Mouse (Mus musculus) MEL (cell line): ENCODE data around the gene S1pr4. TPM values are rescaled to one million over a fixed set of nuclear protein-coding genes. Genes with fewer than 3 reads are reported as not detected.

ENCODE experiments used
- DNase-seq: peaks from one replicate; pipeline ENCODE4 v3.0.0; 2011; ENCODE audit warnings: low read depth, low spot score
- H3K27ac ChIP-seq: 2 replicates; pipeline ENCODE4 v1.5.1; 2012; ENCODE audit warnings: low read depth, mild to moderate bottlenecking, control low read depth, low read length, moderate library complexity; ENCODE audit not compliant: control insufficient read depth
- H3K27me3 ChIP-seq, 2 experiments: fragments of 150-350 bp in 1 of 2; sonication (generic) in 1 of 2; 2 replicates each; pipeline ENCODE4 v1.6.1; 2012; ENCODE audit warnings: low read length in 2 of 2, mild to moderate bottlenecking in 2 of 2, improper control_type of control experiment in 1 of 2, moderate library complexity in 1 of 2; ENCODE audit not compliant: insufficient read depth in 2 of 2, control insufficient read depth in 1 of 2
- H3K36me3 ChIP-seq, 2 experiments: 2 replicates each; pipeline ENCODE4 v1.6.1; 2012 to 2014; ENCODE audit warnings: low read length in 2 of 2, improper control_type of control experiment in 1 of 2, inconsistent platforms in 1 of 2, mild to moderate bottlenecking in 1 of 2; ENCODE audit not compliant: insufficient read depth in 2 of 2, control insufficient read depth in 1 of 2
- H3K4me1 ChIP-seq, 2 experiments: fragments of 150-350 bp in 1 of 2; sonication (generic) in 1 of 2; 2 replicates each; pipeline ENCODE4 v1.6.1; 2012; ENCODE audit warnings: low read length in 2 of 2, improper control_type of control experiment in 1 of 2, mild to moderate bottlenecking in 1 of 2; ENCODE audit not compliant: insufficient read depth in 2 of 2, control insufficient read depth in 1 of 2
- H3K4me3 ChIP-seq, 2 experiments: fragments of 150-350 bp in 1 of 2; sonication (generic) in 1 of 2; 2 replicates each; pipeline ENCODE4 v1.5.1; 2012; ENCODE audit warnings: low read depth in 2 of 2, low read length in 2 of 2, mild to moderate bottlenecking in 2 of 2, moderate library complexity in 2 of 2, control low read depth in 1 of 2, improper control_type of control experiment in 1 of 2; ENCODE audit not compliant: control insufficient read depth in 1 of 2, insufficient read depth in 1 of 2
- H3K79me2 ChIP-seq: 2 replicates; pipeline ENCODE4 v1.6.1; 2012; ENCODE audit warnings: mild to moderate bottlenecking, low read length, moderate library complexity; ENCODE audit not compliant: control insufficient read depth, poor library complexity, insufficient read depth
- H3K9ac ChIP-seq: 2 replicates; pipeline ENCODE4 v1.6.1; 2012; ENCODE audit warnings: low read depth, mild to moderate bottlenecking, control low read depth, low read length, moderate library complexity; ENCODE audit not compliant: control insufficient read depth, poor library complexity, severe bottlenecking
- H3K9me3 ChIP-seq: fragments of 150-350 bp; sonication (generic); replicated peaks from 2 replicates; pipeline ENCODE4 v1.6.1; 2012; ENCODE audit warnings: mild to moderate bottlenecking, low read length, improper control_type of control experiment, moderate library complexity; ENCODE audit not compliant: insufficient read depth
- BHLHE40 ChIP-seq: IDR thresholded peaks from 2 replicates; pipeline ENCODE4 v1.6.1; 2012; ENCODE audit warnings: low read depth, mild to moderate bottlenecking, inconsistent platforms, low read length, improper control_type of control experiment, borderline replicate concordance
- CTCF ChIP-seq, 3 experiments: IDR thresholded peaks in 2 of 3; conservative IDR thresholded peaks in 1 of 3; 2 replicates each; pipeline ENCODE4 v1.5.1; 2011 to 2012; ENCODE audit warnings: low read length in 3 of 3, low read depth in 2 of 3, mild to moderate bottlenecking in 2 of 3, improper control_type of control experiment in 1 of 3, inconsistent platforms in 1 of 3, mixed read lengths in 1 of 3, moderate library complexity in 1 of 3; ENCODE audit not compliant: control insufficient read depth in 1 of 3, insufficient read depth in 1 of 3, poor library complexity in 1 of 3, severe bottlenecking in 1 of 3
- ELF1 ChIP-seq: IDR thresholded peaks from 2 replicates; pipeline ENCODE4 v1.6.1; 2014; ENCODE audit warnings: low read depth, mild to moderate bottlenecking, inconsistent platforms, low read length, improper control_type of control experiment, moderate library complexity
- EP300 ChIP-seq, 2 experiments: IDR thresholded peaks; 2 replicates each; pipeline ENCODE4 v1.6.1; 2011; ENCODE audit warnings: improper control_type of control experiment in 2 of 2, low read length in 2 of 2, low read depth in 1 of 2, mild to moderate bottlenecking in 1 of 2
- ETS1 ChIP-seq: IDR thresholded peaks from 2 replicates; pipeline ENCODE4 v1.6.1; 2012; ENCODE audit warnings: low read depth, mild to moderate bottlenecking, inconsistent platforms, low read length, improper control_type of control experiment, moderate library complexity
- HCFC1 ChIP-seq: IDR thresholded peaks from 2 replicates; pipeline ENCODE4 v1.6.1; 2012; ENCODE audit warnings: low read depth, mild to moderate bottlenecking, inconsistent platforms, low read length, improper control_type of control experiment, moderate library complexity
- JUND ChIP-seq: IDR thresholded peaks from 2 replicates; pipeline ENCODE4 v1.6.1; 2011; ENCODE audit warnings: low read depth, mild to moderate bottlenecking, improper control_type of control experiment, low read length
- KAT2A ChIP-seq: conservative IDR thresholded peaks from 2 replicates; pipeline ENCODE4 v1.6.1; 2012; ENCODE audit warnings: low read depth, low read length, improper control_type of control experiment, inconsistent platforms
- MAX ChIP-seq: IDR thresholded peaks from 2 replicates; pipeline ENCODE4 v1.6.1; 2011; ENCODE audit warnings: low read length, improper control_type of control experiment
- MAZ ChIP-seq: IDR thresholded peaks from 2 replicates; pipeline ENCODE4 v1.6.1; 2012; ENCODE audit warnings: low read depth, mild to moderate bottlenecking, inconsistent platforms, low read length, improper control_type of control experiment
- MXI1 ChIP-seq: IDR thresholded peaks from 2 replicates; pipeline ENCODE4 v1.6.1; 2011; ENCODE audit warnings: mild to moderate bottlenecking, low read depth, low read length, improper control_type of control experiment
- MYC ChIP-seq: IDR thresholded peaks from 2 replicates; pipeline ENCODE4 v1.6.1; 2011; ENCODE audit warnings: low read depth, mild to moderate bottlenecking, low read length, improper control_type of control experiment, moderate library complexity
- NELFE ChIP-seq: IDR thresholded peaks from 2 replicates; pipeline ENCODE4 v1.6.1; 2011; ENCODE audit warnings: low read depth, low read length, improper control_type of control experiment
- NRF1 ChIP-seq: IDR thresholded peaks from 2 replicates; pipeline ENCODE4 v1.6.1; 2014; ENCODE audit warnings: low read depth, mild to moderate bottlenecking, inconsistent platforms, low read length, improper control_type of control experiment, moderate library complexity; ENCODE audit not compliant: poor library complexity, insufficient read depth, severe bottlenecking
- POLR2A ChIP-seq, 2 experiments: IDR thresholded peaks; 2 replicates each; pipeline ENCODE4 v1.6.1; 2011 to 2012; ENCODE audit warnings: low read length in 2 of 2, mild to moderate bottlenecking in 2 of 2, control low read depth in 1 of 2, improper control_type of control experiment in 1 of 2, low read depth in 1 of 2, moderate library complexity in 1 of 2; ENCODE audit not compliant: control insufficient read depth in 1 of 2, insufficient read depth in 1 of 2, poor library complexity in 1 of 2
- RAD21 ChIP-seq: IDR thresholded peaks from 2 replicates; pipeline ENCODE4 v1.6.1; 2011; ENCODE audit warnings: mild to moderate bottlenecking, low read depth, low read length, improper control_type of control experiment
- SMC3 ChIP-seq: IDR thresholded peaks from 2 replicates; pipeline ENCODE4 v1.6.1; 2011; ENCODE audit warnings: low read depth, low read length, improper control_type of control experiment
- TAL1 ChIP-seq: IDR thresholded peaks from 2 replicates; pipeline ENCODE4 v1.6.1; 2012; ENCODE audit warnings: mild to moderate bottlenecking, inconsistent platforms, low read length, moderate library complexity, mixed read lengths
- TBP ChIP-seq: IDR thresholded peaks from 2 replicates; pipeline ENCODE4 v1.8.0; 2011; ENCODE audit warnings: low read depth, low read length, improper control_type of control experiment
- TCF12 ChIP-seq: IDR thresholded peaks from 2 replicates; pipeline ENCODE4 v1.6.1; 2014; ENCODE audit warnings: low read depth, mild to moderate bottlenecking, inconsistent platforms, low read length, improper control_type of control experiment, moderate library complexity
- USF2 ChIP-seq, 2 experiments: IDR thresholded peaks; 2 replicates each; pipeline ENCODE4 v1.6.1; 2011 to 2012; ENCODE audit warnings: improper control_type of control experiment in 2 of 2, low read length in 2 of 2, borderline replicate concordance in 1 of 2, inconsistent platforms in 1 of 2, low read depth in 1 of 2, mild to moderate bottlenecking in 1 of 2; ENCODE audit not compliant: insufficient read depth in 1 of 2
- ZKSCAN1 ChIP-seq: IDR thresholded peaks from 2 replicates; pipeline ENCODE4 v1.6.1; 2012; ENCODE audit warnings: low read depth, mild to moderate bottlenecking, inconsistent platforms, low read length, improper control_type of control experiment, moderate library complexity
- ZMIZ1 ChIP-seq: IDR thresholded peaks from 2 replicates; pipeline ENCODE4 v1.6.1; 2012; ENCODE audit warnings: low read depth, mild to moderate bottlenecking, inconsistent platforms, low read length, improper control_type of control experiment, moderate library complexity
- ZNF384 ChIP-seq: IDR thresholded peaks from 2 replicates; pipeline ENCODE4 v1.6.1; 2012; ENCODE audit warnings: low read depth, mild to moderate bottlenecking, inconsistent platforms, low read length, improper control_type of control experiment
- polyA plus RNA-seq, 2 experiments: library from polyadenylated mRNA; stranded (reverse) in 1 of 2; unstranded in 1 of 2; fragments of >175 nt in 1 of 2; fragments of >200 nt in 1 of 2; gene quantifications; 2 replicates each; pipeline versions ENCODE4 v1.2.1 to v1.2.4; 2012; ENCODE audit warnings: low replicate concordance in 2 of 2, low read depth in 1 of 2; ENCODE audit not compliant: insufficient read length in 2 of 2, insufficient read depth in 1 of 2, missing spikeins in 1 of 2
- total RNA-seq: library from RNA; depleted of rRNA; stranded (reverse); fragments of 300-350 nt; gene quantifications from 2 replicates; pipeline ENCODE4 v1.2.3, GENCODE M21; 2012

Gene S1pr4
- total and polyA plus RNA-seq, 3 experiments = 1.6 to 2.1 TPM; not detected in 1

GRCm38 (mm10) chr10:81455181-81455895 lies 44.6 kb downstream of the S1pr4 start, which contains the start of gene Nfic:
Nfic (minus strand) TSS chr10:81455635.
- no peaks in the 10 kb centered on the region for H3K79me2 ChIP-seq
- H3K27me3 ChIP-seq = peaks cover 0 to 3% of the 10 kb centered on the region in 2 experiments; a peak in 2 of 4 replicates
- no peak within 1 kb of the TSS for H3K27ac ChIP-seq
- DNase-seq = no peak
- no peaks in the 10 kb centered on the region; a peak in 1 of 4 replicates for H3K36me3 ChIP-seq
- H3K4me3 ChIP-seq = no peak within 1 kb of the TSS
- H3K4me1 ChIP-seq = peaks cover 0 to 10% of the 10 kb centered on the region in 2 experiments; a peak in 3 of 4 replicates
- no peaks in the 10 kb centered on the region for H3K9me3 ChIP-seq
- no peak within 1 kb of the TSS for H3K9ac ChIP-seq
- TF ChIP-seq ELF1 (no peak), MXI1 (no peak), CTCF (IDR thresholded peaks at IDR 0.05 in 2 of 3, conservative IDR thresholded peaks at IDR 0.05 in 1 of 3; ENCODE audit: control insufficient read depth in 1 of 3, insufficient read depth in 1 of 3, low read depth in 2 of 3, low read length in 3 of 3, poor library complexity in 1 of 3, severe bottlenecking in 1 of 3) (no peak), KAT2A (no peak), POLR2A (IDR thresholded peaks at IDR 0.05; ENCODE audit: control insufficient read depth in 1 of 2, insufficient read depth in 1 of 2, low read depth in 1 of 2, low read length in 2 of 2, poor library complexity in 1 of 2) (no peak), MAZ (no peak), BHLHE40 (no peak), MYC (no peak), TAL1 (no peak), TCF12 (no peak)

- Histone ChIP-seq H3K36me3 (no peaks in the 10 kb centered on the region), H3K27ac (no peak overlapping the region), H3K27me3 (peaks cover 3% of the 10 kb centered on the region in 2 experiments; a peak in 3 of 4 replicates), H3K9me3 (no peaks in the 10 kb centered on the region), H3K79me2 (no peaks in the 10 kb centered on the region), H3K9ac (no peak overlapping the region), H3K4me1 (peaks cover 0 to 10% of the 10 kb centered on the region in 2 experiments; a peak in 3 of 4 replicates), H3K4me3 (no peak overlapping the region)
- TF ChIP-seq ZMIZ1 = no peak
- TF ChIP-seq HCFC1 = no peak
- TF ChIP-seq POLR2A (IDR thresholded peaks at IDR 0.05; ENCODE audit: control insufficient read depth in 1 of 2, insufficient read depth in 1 of 2, low read depth in 1 of 2, low read length in 2 of 2, poor library complexity in 1 of 2) = no peak
- no peak for TF ChIP-seq MXI1
- no peak for TF ChIP-seq RAD21
- no peak for TF ChIP-seq NRF1
- TF ChIP-seq ELF1 = no peak
- no peak for TF ChIP-seq NELFE
- no peak for TF ChIP-seq USF2 (IDR thresholded peaks at IDR 0.05; ENCODE audit: borderline replicate concordance in 1 of 2, insufficient read depth in 1 of 2, low read depth in 1 of 2, low read length in 2 of 2)
- no peak for TF ChIP-seq TBP
- TF ChIP-seq ZKSCAN1 = no peak
- TF ChIP-seq MYC = no peak
- no peak for TF ChIP-seq EP300 (IDR thresholded peaks at IDR 0.05; ENCODE audit: low read depth in 1 of 2, low read length in 2 of 2)
- TF ChIP-seq TCF12 = no peak
- no peak for TF ChIP-seq ZNF384
- TF ChIP-seq TAL1 = no peak
- TF ChIP-seq ETS1 = no peak
- TF ChIP-seq SMC3 = no peak
- TF ChIP-seq MAX = no peak
- TF ChIP-seq JUND = no peak
- no peak for DNase-seq
Measured at GRCm38 (mm10) chr10:81454106-81454505, 45.8 kb downstream of the S1pr4 start.
